Mouse (Mus musculus): Measurements from ENCODE around the gene Olfr1356.
"Not testable (repeated sequence)": the region's sequence is repeated elsewhere in the genome, so short reads cannot be mapped to it uniquely, and the experiment has no call there.

Gene Olfr1356

DNA sequence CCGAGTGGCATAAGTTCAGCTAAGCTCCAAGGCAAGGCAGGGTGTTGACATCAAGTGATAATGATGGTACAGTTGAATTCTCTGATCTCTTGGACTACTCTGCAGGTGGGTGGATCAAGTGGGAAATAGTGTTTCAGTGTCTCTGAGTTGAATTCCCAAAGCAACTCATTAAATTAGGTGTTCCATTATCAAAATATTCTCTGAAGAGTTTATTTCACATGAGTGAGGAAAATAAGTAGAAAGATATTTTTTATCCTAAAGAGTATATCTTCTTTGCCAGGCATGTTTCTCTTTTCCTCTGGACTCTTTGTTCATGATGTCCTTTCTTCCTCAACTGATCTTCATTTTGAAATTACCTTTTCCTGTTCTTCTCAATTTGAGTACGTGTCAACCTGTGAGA lies at the start of gene Olfr1356:
TSS of gene Olfr1356 (minus strand) at position 101 of the 400 bp plus-strand sequence.
- no peak for DNase-seq (ENCODE audit: low read depth)

DNA sequence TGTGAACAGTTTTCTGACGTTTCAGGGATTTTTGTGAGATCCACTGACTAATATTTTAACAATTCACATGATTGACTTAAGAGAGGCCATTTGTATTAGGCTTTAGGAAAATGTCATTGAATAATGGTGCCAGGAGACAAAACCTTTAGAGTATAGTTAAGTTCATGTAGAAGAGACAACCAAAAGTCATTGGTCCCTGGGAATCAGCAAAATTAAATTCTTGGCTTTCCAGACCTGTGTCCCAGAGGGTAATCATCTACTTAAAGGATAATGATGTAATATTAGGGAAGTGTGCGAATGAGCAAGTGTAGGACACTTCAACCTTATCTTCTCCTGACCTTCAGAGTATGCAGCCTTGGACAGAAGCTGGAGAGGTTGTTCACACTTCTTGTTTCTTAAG lies 23.3 kb upstream of the Olfr1356 start, which contains the start of gene Olfr1355:
TSS of gene Olfr1355 (plus strand) at position 301 of the 400 bp plus-strand sequence.
- no peak for DNase-seq (ENCODE audit: low read depth)

DNA sequence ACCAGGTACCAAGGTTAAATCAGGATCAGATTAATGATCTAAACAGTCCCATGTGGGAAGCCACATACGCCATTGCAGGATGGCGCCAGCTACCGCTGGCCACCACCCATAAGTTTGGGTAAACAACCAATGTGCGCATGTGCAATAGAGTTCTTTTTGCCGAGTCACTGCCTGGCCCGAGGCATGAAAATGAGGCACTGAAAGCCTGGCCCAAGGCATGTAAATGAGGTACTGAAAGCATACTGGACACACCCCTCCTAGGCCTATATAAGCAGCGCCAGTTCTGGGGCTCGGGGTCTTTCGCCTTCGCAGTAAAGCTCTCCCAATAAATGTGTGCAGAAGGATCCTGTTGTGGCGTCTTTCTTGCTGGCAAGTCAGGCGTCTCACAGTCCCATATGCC lies 11.5 kb downstream of the Olfr1356 start:
- not testable (repeated sequence) for DNase-seq (ENCODE audit: low read depth)

DNA sequence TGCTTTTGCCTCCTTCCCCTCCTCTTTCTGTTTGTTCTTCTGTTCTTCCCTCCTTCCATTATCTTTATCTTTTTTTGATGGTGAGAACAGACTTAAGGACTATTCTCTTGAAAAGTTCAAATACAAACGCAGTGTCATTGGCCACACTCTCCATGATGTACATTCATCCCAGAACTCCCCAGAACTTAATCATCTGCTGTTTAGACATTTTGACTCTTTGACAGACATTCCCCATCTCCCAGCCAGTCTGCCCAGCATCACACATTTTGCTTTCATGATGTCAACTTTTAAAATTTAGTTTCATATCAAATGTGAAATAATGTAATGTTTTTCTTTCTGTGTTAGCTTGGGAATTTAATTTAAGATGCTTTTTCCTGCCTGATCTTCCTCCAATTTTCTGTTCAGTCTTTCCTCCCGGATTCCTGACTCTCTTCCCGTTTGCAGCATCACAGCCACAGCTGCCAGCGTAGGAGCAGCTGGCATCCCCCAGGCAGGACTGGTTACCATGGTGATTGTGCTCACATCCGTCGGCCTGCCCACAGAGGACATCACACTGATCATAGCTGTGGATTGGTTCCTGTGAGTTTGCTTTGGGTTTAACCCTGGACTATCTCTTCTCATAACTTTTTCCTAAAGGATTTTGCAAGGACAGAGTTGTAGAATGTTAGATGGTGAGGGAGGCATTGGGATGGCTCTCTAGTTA lies 39.5 kb downstream of the Olfr1356 start:
- DNase-seq (ENCODE audit: low read depth) = no peak

DNA sequence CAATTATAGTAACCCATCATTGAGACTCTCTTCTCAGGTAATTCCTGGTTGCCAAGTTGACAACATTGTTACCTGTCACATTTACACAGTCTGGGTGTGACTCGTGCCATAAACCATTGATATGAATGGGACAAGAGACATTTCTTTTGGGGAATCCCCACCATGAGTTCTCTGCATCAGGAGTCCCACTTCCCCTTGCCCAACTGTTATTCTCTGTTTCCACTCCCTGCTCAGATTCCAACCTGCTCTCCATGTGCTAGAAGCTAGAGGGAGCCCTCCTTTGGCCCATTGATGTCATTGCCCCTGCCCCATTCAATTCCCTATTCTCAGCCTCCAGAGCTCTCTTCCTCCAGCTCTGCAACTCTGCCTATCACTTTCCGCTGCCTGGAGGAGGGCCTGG lies 50.5 kb downstream of the Olfr1356 start:
- DNase-seq (ENCODE audit: low read depth) = no peak

All from induced T-regulatory cell, adult 2 months (primary cell).